Mouse (Mus musculus): ENCODE measurements around the gene Gfpt1.

DNA sequence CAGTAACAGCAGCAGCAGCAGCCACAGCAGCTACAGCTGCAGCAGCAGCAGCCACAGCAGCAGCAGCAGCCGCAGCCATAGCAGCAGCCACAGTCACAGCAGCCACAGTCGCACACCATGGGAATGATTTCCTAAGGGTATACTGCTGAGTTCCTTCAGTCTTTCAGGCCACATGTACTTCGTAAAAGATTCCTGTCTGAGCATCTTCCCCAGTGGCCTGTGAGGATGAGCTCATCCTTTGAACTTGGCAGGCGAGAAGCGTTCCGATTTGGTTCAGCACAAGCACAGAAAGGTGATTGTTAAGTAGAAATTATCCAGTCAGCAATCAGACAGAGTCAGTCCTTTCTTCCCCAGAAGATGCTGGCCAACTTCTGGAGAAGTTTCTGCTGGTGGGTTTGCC, 69.5 kb downstream of the Gfpt1 start:
- no peak for TF ChIP-seq CTCF (IDR thresholded peaks at IDR 0.05; ENCODE audit: low read depth, low read length)
- TF ChIP-seq POLR2A (IDR thresholded peaks at IDR 0.05; ENCODE audit: extremely low read depth, insufficient read depth, low read length) = no peak

Data from liver, adult 2 months (tissue).